Mouse (Mus musculus) B cell, adult 62 days (primary cell): Measurements from ENCODE around the gene Gstm6. TPM values are rescaled to one million over a fixed set of nuclear protein-coding genes. Genes with fewer than 3 reads are reported as not detected.

Experiments
- total RNA-seq: library from RNA; stranded (reverse); gene quantifications from 4 replicates; pipeline ENCODE4 v1.2.4, GENCODE M21; 2023

The Gstm6 gene
- not detected in 4 replicates for total RNA-seq

GRCm38 (mm10) chr3:107943239-107943990 lies at the start of gene Gstm6:
Gene Gstm6, minus strand, starts transcription at chr3:107943749.

GRCm38 (mm10) chr3:107986041-107986562 lies 42.6 kb upstream of the Gstm6 start, which contains the start of gene Gstm2:
Gene Gstm2, minus strand, starts transcription at chr3:107986453.

GRCm38 (mm10) chr3:107968724-107969395 lies 25.3 kb upstream of the Gstm6 start, which contains the start of gene Gstm3:
Gene Gstm3, minus strand, starts transcription at chr3:107969283.

GRCm38 (mm10) chr3:107931670-107932069 lies 11.9 kb downstream of the Gstm6 start, which contains the start of gene Gstm7:
Gene Gstm7, minus strand, starts transcription at chr3:107931817.

GRCm38 (mm10) chr3:107895720-107896569 lies 47.6 kb downstream of the Gstm6 start, which contains the start of gene Gstm5:
Gene Gstm5, plus strand, starts transcription at chr3:107895821.

Other genes starting within 250 kb of the Gstm6 start
- gene Ahcyl1, start 247.2 kb downstream of the Gstm6 start, total RNA-seq, result 69.3 to 75.3 TPM (median 74.1 TPM) in 4 replicates
- gene Csf1, start 183.3 kb downstream of the Gstm6 start, total RNA-seq, result 7.1 to 13.1 TPM (median 8.4 TPM) in 4 replicates
- not detected in 4 replicates for gene Eps8l3, start 66.5 kb downstream of the Gstm6 start, total RNA-seq
- not detected in 4 replicates for gene Gstm5, start 47.9 kb downstream of the Gstm6 start, total RNA-seq
- gene Gstm7, start 11.9 kb downstream of the Gstm6 start, total RNA-seq, result 2.2 to 5.0 TPM (median 3.5 TPM) in 4 replicates
- gene Gstm3, start 25.5 kb upstream of the Gstm6 start, total RNA-seq, result not detected in 4 replicates
- gene Gstm2, start 42.7 kb upstream of the Gstm6 start, total RNA-seq, result not detected in 4 replicates
- 10.8 to 17.9 TPM (median 14.0 TPM) in 4 replicates for gene Gstm1, start 74.2 kb upstream of the Gstm6 start, total RNA-seq
- gene Gstm4, start 101.1 kb upstream of the Gstm6 start, total RNA-seq, result 3.1 to 6.2 TPM (median 3.8 TPM) in 4 replicates
- 21.9 to 28.4 TPM (median 26.9 TPM) in 4 replicates for gene Ampd2, start 142.9 kb upstream of the Gstm6 start, total RNA-seq
- 0.51 to 0.72 TPM in 2 of 4 replicates, not detected in the others for gene Gnat2, start 149.0 kb upstream of the Gstm6 start, total RNA-seq
- 65.9 to 72.0 TPM (median 67.8 TPM) in 4 replicates for gene Gnai3, start 202.4 kb upstream of the Gstm6 start, total RNA-seq
- gene Gpr61, start 211.1 kb upstream of the Gstm6 start, total RNA-seq, result not detected in 4 replicates
- gene Amigo1, start 242.6 kb upstream of the Gstm6 start, total RNA-seq, result 1.8 to 2.7 TPM (median 1.9 TPM) in 4 replicates